16 mouse cellular contexts compared by ENCODE assay signal in the genomic region with DNA sequence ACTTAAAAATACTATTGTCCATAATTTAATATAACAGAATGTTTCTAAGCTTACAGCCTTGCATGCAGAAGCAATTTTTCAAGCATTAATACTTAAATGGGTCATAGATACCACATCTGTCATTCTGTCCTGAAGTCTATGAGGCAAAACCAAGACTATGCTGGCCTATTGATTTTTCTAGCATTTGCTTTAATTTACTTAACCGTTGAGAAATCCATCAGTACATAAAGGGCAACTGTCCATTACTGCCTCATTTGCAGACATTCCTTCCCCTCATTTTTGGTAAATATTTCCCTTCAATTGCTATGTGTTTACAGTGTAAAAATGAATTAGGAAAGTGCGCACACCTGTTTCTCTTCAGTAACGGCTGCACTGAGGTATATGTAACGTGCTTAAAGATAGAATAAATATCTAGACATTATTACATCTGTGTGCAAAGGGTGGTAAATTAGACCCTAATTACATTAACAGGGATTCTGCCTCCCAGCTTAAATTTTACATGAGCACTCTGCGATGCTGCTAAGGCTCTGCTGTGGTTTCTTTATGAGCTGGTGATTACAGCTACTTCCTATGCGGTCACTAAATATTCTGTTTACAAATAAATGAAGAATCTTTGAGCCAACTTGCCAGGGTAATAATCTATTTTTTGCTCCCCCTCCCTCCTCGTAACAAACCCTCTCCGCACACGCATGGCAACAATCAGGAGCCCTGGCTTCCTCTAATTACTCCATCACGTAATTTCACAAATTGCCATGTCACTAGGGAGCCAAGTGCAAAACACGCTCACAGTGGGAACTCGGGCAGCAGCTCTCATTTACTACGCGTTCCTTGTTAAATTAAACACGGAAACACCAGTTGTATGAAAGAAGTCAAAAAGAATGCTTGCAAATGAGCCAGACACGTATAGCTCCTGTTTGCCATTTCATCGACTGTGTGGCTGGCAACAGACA.
DNase-seq lines count a peak whose midpoint lies in the region; ATAC-seq lines count a peak whose summit lies in the region.
"Had no signal": no experiment of that assay in that cellular context is flagged by ENCODE, and none has a peak within 500 bp of the region (broad histone marks: within the 10 kb centered on the region; RNA-seq: fewer than 3 reads in every experiment).

No protein-coding gene starts in this region.

- ATAC-seq in hindbrain, embryonic 15.5 days (ENCODE audit: low FRiP score, low read depth), result peak; percentile 39
- peak; percentile 75 for ATAC-seq in neural tube, embryonic 15.5 days (ENCODE audit: low FRiP score)
- no peak for ATAC-seq in kidney, embryonic 14.5 days (ENCODE audit: low FRiP score, low TSS enrichment)
- ATAC-seq: activated CD4-positive, CD25-positive, alpha-beta regulatory T cell, adult 4 months had no signal

- H3K36me3 ChIP-seq in heart, embryonic 10.5 days, result peaks cover 16% of the 10 kb centered on the region
- H3K36me3 ChIP-seq in embryonic facial prominence, embryonic 10.5 days (replicated peaks), result peaks cover 14% of the 10 kb centered on the region
- H3K36me3 ChIP-seq in hindbrain, embryonic 15.5 days, result no peaks in the 10 kb centered on the region
- 0 out of 2 replicates have a peak, but pooled peaks cover 3% of the 10 kb centered on the region for H3K36me3 ChIP-seq in neural tube, embryonic 15.5 days
- peaks cover 4% of the 10 kb centered on the region; the same call in 1 of the 2 replicates for H3K36me3 ChIP-seq in kidney, embryonic 14.5 days (ENCODE audit: control insufficient read depth, insufficient read depth, low read length)
- H3K36me3 ChIP-seq: G1E had no signal

- H3K9me3 ChIP-seq in heart, embryonic 10.5 days, result no peaks in the 10 kb centered on the region
- no peaks in the 10 kb centered on the region for H3K9me3 ChIP-seq in embryonic facial prominence, embryonic 10.5 days
- H3K9me3 ChIP-seq in hindbrain, embryonic 15.5 days, result no peaks in the 10 kb centered on the region
- H3K9me3 ChIP-seq in neural tube, embryonic 15.5 days (replicated peaks), result no peaks in the 10 kb centered on the region
- no peaks in the 10 kb centered on the region for H3K9me3 ChIP-seq in kidney, embryonic 14.5 days (ENCODE audit: control insufficient read depth, low read length)
- H3K9me3 ChIP-seq: G1E had no signal

- H3K9ac ChIP-seq in hindbrain, embryonic 15.5 days, result no peak overlapping the region
- H3K9ac ChIP-seq in neural tube, embryonic 15.5 days (replicated peaks), result no peak overlapping the region
- H3K9ac ChIP-seq in kidney, embryonic 14.5 days (ENCODE audit: low read depth, low read length), result no peak overlapping the region

- no peak overlapping the region for H3K4me3 ChIP-seq in heart, embryonic 10.5 days
- H3K4me3 ChIP-seq in embryonic facial prominence, embryonic 10.5 days, result no peak overlapping the region
- H3K4me3 ChIP-seq in hindbrain, embryonic 15.5 days, result no peak overlapping the region
- no peak overlapping the region for H3K4me3 ChIP-seq in neural tube, embryonic 15.5 days (replicated peaks)
- H3K4me3 ChIP-seq in kidney, embryonic 14.5 days (ENCODE audit: low read length), result no peak overlapping the region

- DNase-seq in heart, adult 11 months, result peak; percentile 33
- DNase-seq in heart, embryonic 10.5 days (ENCODE audit: low spot score), result no peak
- peak; percentile 28 for DNase-seq in embryonic facial prominence, embryonic 10.5 days (ENCODE audit: low spot score)
- no peak for DNase-seq in cerebellum, adult 11 months
- DNase-seq in kidney, adult 11 months, result no peak
- DNase-seq: cerebellum, postnatal 25 days; gastrocnemius, postnatal 14 days; heart, postnatal 36 days; kidney, postnatal 14 days; lung, adult 18-20 months; thymus, postnatal 36 days had no signal

- no peaks in the 10 kb centered on the region for H3K27me3 ChIP-seq in heart, embryonic 10.5 days (ENCODE audit: insufficient read depth, poor library complexity, severe bottlenecking)
- no peaks in the 10 kb centered on the region for H3K27me3 ChIP-seq in embryonic facial prominence, embryonic 10.5 days (replicated peaks; ENCODE audit: low read depth, poor library complexity, severe bottlenecking)
- no peaks in the 10 kb centered on the region for H3K27me3 ChIP-seq in hindbrain, embryonic 15.5 days
- H3K27me3 ChIP-seq in neural tube, embryonic 15.5 days (replicated peaks), result no peaks in the 10 kb centered on the region
- H3K27me3 ChIP-seq in kidney, embryonic 14.5 days (ENCODE audit: control insufficient read depth, insufficient read depth, low read length), result no peaks in the 10 kb centered on the region

- no peak overlapping the region for H3K27ac ChIP-seq in heart, embryonic 10.5 days
- H3K27ac ChIP-seq in embryonic facial prominence, embryonic 10.5 days (replicated peaks), result peak overlapping the region; percentile 40
- H3K27ac ChIP-seq in hindbrain, embryonic 15.5 days (replicated peaks), result peak overlapping the region; percentile 53
- peak overlapping the region; percentile 76 for H3K27ac ChIP-seq in neural tube, embryonic 15.5 days (replicated peaks)
- H3K27ac ChIP-seq in kidney, embryonic 14.5 days (ENCODE audit: low read depth, low read length), result no peak overlapping the region

- 82% methylated on average over 17 of the region's 17 CpGs for WGBS in heart, embryonic 10.5 days
- WGBS in embryonic facial prominence, embryonic 10.5 days, result 71% methylated on average over 17 of the region's 17 CpGs
- WGBS in hindbrain, embryonic 15.5 days, result 34% methylated on average over 17 of the region's 17 CpGs
- WGBS in neural tube, embryonic 15.5 days, result 29% methylated on average over 17 of the region's 17 CpGs
- WGBS in kidney, embryonic 14.5 days, result 88% methylated on average over 17 of the region's 17 CpGs

- peaks cover 33% of the 10 kb centered on the region for H3K4me1 ChIP-seq in heart, embryonic 10.5 days
- H3K4me1 ChIP-seq in embryonic facial prominence, embryonic 10.5 days, result peaks cover 38% of the 10 kb centered on the region
- peaks cover 50% of the 10 kb centered on the region for H3K4me1 ChIP-seq in hindbrain, embryonic 15.5 days (replicated peaks)
- H3K4me1 ChIP-seq in neural tube, embryonic 15.5 days, result peaks cover 39% of the 10 kb centered on the region
- peaks cover 3% of the 10 kb centered on the region; the same call in 1 of the 2 replicates for H3K4me1 ChIP-seq in kidney, embryonic 14.5 days (ENCODE audit: control insufficient read depth, insufficient read depth, low read length)

- peak overlapping the region; percentile 20 for H3K4me2 ChIP-seq in hindbrain, embryonic 15.5 days
- H3K4me2 ChIP-seq in neural tube, embryonic 15.5 days, result peak overlapping the region; percentile 29
- H3K4me2 ChIP-seq in kidney, embryonic 14.5 days (replicated peaks; ENCODE audit: low read depth, low read length), result no peak overlapping the region

Comparison
In these comparisons a context has a peak if more than half of its experiments do, and no peak if none do; other contexts are left out.
1. DNase-seq: peak in heart, adult 11 months (single experiment) and embryonic facial prominence, embryonic 10.5 days (single experiment); none in heart, embryonic 10.5 days (single experiment), cerebellum, adult 11 months (single experiment) and kidney, adult 11 months (single experiment).
2. H3K27ac ChIP-seq: peak in embryonic facial prominence, embryonic 10.5 days (single experiment), hindbrain, embryonic 15.5 days (single experiment) and neural tube, embryonic 15.5 days (single experiment); none in heart, embryonic 10.5 days (single experiment) and kidney, embryonic 14.5 days (single experiment).